Mouse (Mus musculus) lung, postnatal 0 days (tissue): Measurements from ENCODE around the gene Rad1. TPM values are rescaled to one million over a fixed set of nuclear protein-coding genes. Genes with fewer than 3 reads are reported as not detected.

ENCODE experiments used
- ATAC-seq: fragments of 200-750 bp; cut with Nextera tagmentation; 2 replicates; pipeline ENCODE4 v1.8.0; 2017; ENCODE audit warnings: moderate library complexity
- DNase-seq: peaks from one replicate; pipeline ENCODE4 v3.0.0-alpha.2; 2016; ENCODE audit warnings: low spot score
- H3K27ac ChIP-seq: fragments of 300-500 bp; sonication (generic); 2 replicates; pipeline ENCODE4 v1.5.1; 2014; ENCODE audit warnings: antibody characterized with exemption, mild to moderate bottlenecking, low read length, mixed read lengths
- H3K27me3 ChIP-seq: fragments of 300-500 bp; sonication (generic); replicated peaks from 2 replicates; pipeline ENCODE4 v1.6.1; 2014; ENCODE audit warnings: low read length, mixed read lengths; ENCODE audit not compliant: insufficient read depth
- H3K36me3 ChIP-seq: fragments of 300-500 bp; sonication (generic); 2 replicates; pipeline ENCODE4 v1.6.1; 2014; ENCODE audit warnings: low read length, mixed read lengths; ENCODE audit not compliant: insufficient read depth
- H3K4me1 ChIP-seq: fragments of 300-500 bp; sonication (generic); 2 replicates; pipeline ENCODE4 v1.6.1; 2014; ENCODE audit warnings: antibody characterized with exemption, low read depth, low read length, mixed read lengths; ENCODE audit not compliant: insufficient read depth
- H3K4me2 ChIP-seq: fragments of 300-500 bp; sonication (generic); replicated peaks from 2 replicates; pipeline ENCODE4 v1.6.1; 2014; ENCODE audit warnings: low read depth, mild to moderate bottlenecking, low read length, moderate library complexity, mixed read lengths
- H3K4me3 ChIP-seq: fragments of 300-500 bp; sonication (generic); 2 replicates; pipeline ENCODE4 v1.5.1; 2014; ENCODE audit warnings: low read depth, low read length
- H3K9ac ChIP-seq: fragments of 300-500 bp; sonication (generic); replicated peaks from 2 replicates; pipeline ENCODE4 v1.6.1; 2014; ENCODE audit warnings: low read depth, mild to moderate bottlenecking
- H3K9me3 ChIP-seq: fragments of 300-500 bp; sonication (generic); 2 replicates; pipeline ENCODE4 v1.6.1; 2016; ENCODE audit warnings: low read length, mixed read lengths
- CTCF ChIP-seq: IDR thresholded peaks from 2 replicates; pipeline ENCODE4 v1.5.1; 2016; ENCODE audit warnings: antibody characterized with exemption, mild to moderate bottlenecking
- EP300 ChIP-seq: IDR thresholded peaks from 2 replicates; pipeline ENCODE4 v1.6.1; 2016; ENCODE audit warnings: antibody characterized with exemption, mild to moderate bottlenecking, control low read depth
- WGBS: fragments of 180-500 bp; shearing (Covaris S2); extraction: QIAGEN DNeasy Blood & Tissue Kit; methylation state at CpG from one replicate; pipeline ENCODE4 v1.1.7; 2014; 5-methylcytosine and 5-hydroxymethylcytosine counted together
- polyA plus RNA-seq: library from polyadenylated mRNA; unstranded; fragments of >200 nt; fragmentation: Nextera tagmentation; extraction: Ambion mirVana; gene quantifications from 2 replicates; pipeline ENCODE4 v1.2.1, GENCODE M21; 2015

The Rad1 gene
- polyA plus RNA-seq, 1 experiment from 2014 or later = 16.1 TPM

- Histone ChIP-seq H3K36me3 (no peaks in the 10 kb centered on the region), H3K27ac (no peak overlapping the region), H3K9ac (no peak overlapping the region), H3K9me3 (no peaks in the 10 kb centered on the region), H3K27me3 (no peaks in the 10 kb centered on the region), H3K4me1 (no peaks in the 10 kb centered on the region), H3K4me3 (no peak overlapping the region), H3K4me2 (no peak overlapping the region)
- ATAC-seq (no peak), DNase-seq (no peak)
- 84% methylated on average over 5 of the region's 5 CpGs for WGBS
- TF ChIP-seq CTCF (no peak), EP300 (no peak)
Measured at GRCm38 (mm10) chr15:10534591-10534990, 48.8 kb downstream of the Rad1 start.

GRCm38 (mm10) chr15:10535969-10536368, 50.2 kb downstream of the Rad1 start:
- no peak for ATAC-seq
- 82% methylated on average over 7 of the region's 7 CpGs for WGBS
- Histone ChIP-seq H3K4me1 (no peaks in the 10 kb centered on the region), H3K9me3 (no peaks in the 10 kb centered on the region), H3K27me3 (no peaks in the 10 kb centered on the region), H3K27ac (no peak overlapping the region), H3K9ac (no peak overlapping the region), H3K4me2 (no peak overlapping the region), H3K4me3 (no peak overlapping the region), H3K36me3 (no peaks in the 10 kb centered on the region)
- DNase-seq = no peak
- no peak for TF ChIP-seq EP300
- no peak for TF ChIP-seq CTCF

- DNase-seq (no peak), ATAC-seq (no peak)
- Histone ChIP-seq H3K27ac (no peak overlapping the region), H3K4me1 (no peaks in the 10 kb centered on the region), H3K27me3 (no peaks in the 10 kb centered on the region), H3K4me3 (no peak overlapping the region), H3K4me2 (no peak overlapping the region), H3K36me3 (no peaks in the 10 kb centered on the region), H3K9ac (no peak overlapping the region), H3K9me3 (no peaks in the 10 kb centered on the region)
- 65% methylated on average over 16 of the region's 16 CpGs for WGBS
- TF ChIP-seq EP300 (no peak), CTCF (no peak)
Measured at GRCm38 (mm10) chr15:10540271-10541088, 54.7 kb downstream of the Rad1 start.

Other genes starting within 250 kb of the Rad1 start
- gene Gm21973, start 160.6 kb upstream of the Rad1 start, polyA plus RNA-seq = not detected in 2 replicates
- gene Agxt2, start 127.5 kb upstream of the Rad1 start, polyA plus RNA-seq = not detected in 2 replicates
- 10.0 and 11.8 TPM in 2 replicates for gene Dnajc21, start 15.5 kb upstream of the Rad1 start, polyA plus RNA-seq
- gene Brix1, start 71 bp upstream of the Rad1 start, polyA plus RNA-seq = 52.3 and 64.6 TPM in 2 replicates
- gene Ttc23l, start 72.7 kb downstream of the Rad1 start, polyA plus RNA-seq = not detected in 2 replicates
- gene Rai14, start 228.6 kb downstream of the Rad1 start, polyA plus RNA-seq = 56.0 and 63.0 TPM in 2 replicates